Mouse (Mus musculus) cerebellum, postnatal 36 days (tissue): ENCODE data around the gene Tbc1d14.

Experiments
- DNase-seq, 2 experiments: peaks; one replicate each; pipeline ENCODE4 v3.0.0; 2021 to 2022; ENCODE audit warnings: mixed read lengths in 2 of 2

Gene Tbc1d14

DNA sequence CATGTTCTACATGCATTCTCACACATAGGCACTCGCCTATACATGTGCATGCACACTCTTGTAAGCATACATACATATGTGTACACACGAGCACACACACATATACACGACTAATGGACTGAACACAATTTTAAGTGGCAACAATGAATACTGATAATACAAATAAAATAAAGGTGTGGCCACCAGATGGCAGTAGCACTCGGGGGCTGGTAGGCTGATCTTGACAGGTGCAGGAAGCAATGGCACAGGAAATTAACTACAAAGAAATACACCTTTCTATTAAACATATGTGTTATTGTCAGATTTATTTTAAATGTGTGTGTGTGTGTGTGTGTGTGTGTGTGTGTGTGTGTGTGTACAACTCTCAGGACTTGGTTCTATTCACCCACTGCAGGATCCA lies 134.2 kb downstream of the Tbc1d14 start:
- peak; percentile 49 to 54 for DNase-seq

GRCm38 (mm10) chr5:36457706-36458105 lies 135.4 kb downstream of the Tbc1d14 start:
- no peak for DNase-seq

DNA sequence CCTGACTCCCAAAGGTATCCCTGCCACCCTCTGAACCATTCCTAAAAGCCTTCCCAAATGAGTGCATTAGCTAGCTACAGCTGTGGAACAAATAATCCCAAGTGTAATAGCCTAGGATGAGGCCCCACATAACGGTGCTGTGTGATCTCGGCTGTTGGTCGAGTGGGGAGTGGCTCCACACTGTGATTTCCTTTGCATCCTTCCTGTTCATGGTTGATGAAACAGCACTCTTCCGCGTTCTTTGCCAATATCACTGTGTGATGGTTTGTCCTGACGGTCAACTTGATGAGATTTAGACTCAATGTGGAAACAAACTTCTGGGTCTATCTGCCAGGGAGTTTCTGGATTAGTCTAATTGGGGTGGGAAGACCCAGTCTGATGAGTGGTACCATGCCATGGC lies 140.3 kb downstream of the Tbc1d14 start:
- DNase-seq: no peak

- DNase-seq: no peak
Observed at GRCm38 (mm10) chr5:36451872-36452389, 141.1 kb downstream of the Tbc1d14 start.

GRCm38 (mm10) chr5:36451119-36451518 lies 142.0 kb downstream of the Tbc1d14 start:
- no peak for DNase-seq

DNA sequence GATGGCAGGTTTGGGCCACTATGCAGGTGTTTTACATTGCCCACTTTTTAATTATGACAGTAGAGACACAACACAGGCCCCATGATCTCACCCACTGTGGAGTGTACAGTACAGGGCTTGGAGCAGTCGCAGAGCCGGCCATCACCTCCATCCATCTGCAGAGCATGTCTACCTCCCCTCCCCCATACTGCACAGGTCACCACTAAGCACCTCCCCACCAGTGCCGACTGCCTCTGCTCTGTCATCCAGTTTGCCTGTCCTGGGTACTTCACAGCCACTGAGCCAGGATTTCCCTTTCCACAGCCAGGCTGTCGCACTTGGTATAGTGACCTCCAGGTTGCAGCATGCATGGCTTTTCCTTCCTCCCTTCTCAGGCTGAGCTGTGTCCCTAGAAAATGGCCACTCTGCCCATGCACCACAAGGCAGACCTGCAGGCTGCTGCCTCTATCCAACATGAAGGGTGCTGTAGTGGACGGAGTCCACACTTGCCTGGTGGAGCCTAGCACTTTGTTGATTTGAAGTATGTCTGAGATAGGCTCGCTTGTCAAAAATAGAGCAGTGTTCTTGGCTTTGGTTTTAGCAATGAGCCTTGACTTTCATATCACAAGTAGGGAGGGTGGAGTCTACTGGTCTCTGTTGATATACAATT lies 143.2 kb downstream of the Tbc1d14 start:
- no peak for DNase-seq

GRCm38 (mm10) chr5:36447872-36448271 lies 145.2 kb downstream of the Tbc1d14 start:
- DNase-seq: no peak

DNA sequence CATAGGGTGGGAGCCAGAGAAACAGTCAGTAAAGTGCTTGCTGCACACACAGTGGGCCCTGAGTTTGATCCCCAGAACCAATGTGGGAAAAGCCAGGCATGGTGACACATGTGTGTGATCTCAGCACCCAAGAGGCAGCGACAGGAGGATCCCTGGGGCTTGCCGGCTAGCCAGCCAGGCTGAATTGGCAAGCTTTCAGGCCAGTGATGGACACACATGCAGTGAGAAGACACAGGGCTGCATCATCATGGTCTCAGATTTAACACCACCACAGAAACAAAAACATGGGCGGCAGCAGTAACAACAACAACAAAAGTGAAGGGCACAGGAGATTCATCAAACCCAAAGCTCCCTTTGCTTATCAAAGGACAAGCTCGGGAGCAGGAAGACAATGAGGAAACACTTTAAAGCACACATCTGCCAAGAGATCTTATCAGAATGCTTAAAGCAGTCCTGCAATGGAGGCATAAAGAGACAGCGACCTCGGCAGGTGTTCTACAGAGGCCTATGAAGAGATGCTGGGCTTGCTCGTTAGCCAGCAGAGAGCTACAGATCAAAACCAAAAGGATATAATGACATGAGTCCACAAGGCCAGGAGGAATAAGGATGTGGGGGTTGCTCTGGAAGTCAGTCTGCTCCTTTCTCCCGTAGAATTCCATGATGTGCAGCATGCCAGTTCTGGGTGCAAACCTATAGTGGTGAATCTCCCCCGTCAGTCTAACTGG lies 146.7 kb downstream of the Tbc1d14 start:
- DNase-seq: no peak

DNA sequence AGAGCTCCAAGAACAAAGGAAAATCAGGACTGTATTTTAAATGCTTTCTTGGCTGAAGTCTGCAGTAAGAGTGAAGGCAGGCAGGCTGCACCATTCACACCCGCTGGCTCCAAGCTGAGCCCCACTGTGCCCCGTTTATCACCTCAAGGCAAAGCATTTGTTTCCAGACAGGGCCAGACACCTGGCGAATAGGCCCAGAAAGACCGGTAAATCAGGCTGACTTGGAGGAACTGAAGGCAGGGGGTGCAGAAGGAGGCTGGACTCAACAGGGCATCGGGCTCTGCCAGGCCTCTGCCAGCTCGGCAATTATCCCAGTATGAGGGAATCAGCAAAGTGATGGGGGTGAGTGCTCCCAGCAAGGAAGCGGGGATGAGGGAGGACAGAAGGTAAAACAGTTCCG lies 148.0 kb downstream of the Tbc1d14 start:
- DNase-seq: peak; percentile 53 to 62

DNA sequence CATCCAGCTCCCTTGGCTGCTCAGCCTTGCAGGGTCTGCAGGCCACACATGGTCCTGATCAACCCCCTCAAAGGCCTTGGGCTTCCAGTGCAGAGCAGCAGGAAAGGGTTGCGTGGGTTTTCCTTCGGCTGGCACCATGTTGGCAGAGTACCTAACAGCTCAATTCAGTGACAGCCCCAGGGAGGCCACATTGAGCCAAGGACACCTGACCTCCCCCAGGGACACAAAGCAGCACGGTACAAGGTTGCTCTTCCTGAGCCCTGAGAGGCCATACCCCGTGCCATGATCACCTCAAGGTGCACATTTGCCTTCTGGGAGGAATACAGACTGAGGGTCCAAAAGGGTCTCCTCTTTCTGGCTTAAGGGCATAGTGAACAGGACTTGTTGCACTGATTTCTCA lies 148.5 kb downstream of the Tbc1d14 start:
- no peak for DNase-seq

DNA sequence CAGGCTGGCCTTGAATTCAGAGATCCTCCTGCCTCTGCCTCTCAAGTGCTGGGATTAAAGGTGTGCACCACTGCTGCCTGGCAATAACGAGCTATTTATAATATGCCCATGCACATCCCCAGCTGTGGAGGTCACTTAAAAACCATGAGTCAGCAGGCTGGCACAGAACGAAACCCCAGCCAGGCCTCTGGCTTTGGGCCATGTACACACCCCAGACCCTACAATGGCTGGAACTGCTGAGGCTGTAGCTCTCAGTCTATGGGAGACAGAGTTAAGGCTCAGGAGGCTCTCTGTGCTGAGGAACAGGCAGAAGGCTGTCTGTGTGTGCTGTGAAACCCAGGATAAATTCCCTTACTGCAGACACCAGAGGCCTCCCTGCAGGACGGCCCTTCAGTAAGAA lies 152.3 kb downstream of the Tbc1d14 start:
- no peak for DNase-seq
